Mouse (Mus musculus): ENCODE data around the gene Grin3b.
A peak's percentile ranks its signal among the peaks of the same experiment; 100 is the strongest.

GRCm38 (mm10) chr10:79958140-79958816 lies 12.2 kb upstream of the Grin3b start:
- peak; percentile 95 for TF ChIP-seq CTCF (IDR thresholded peaks at IDR 0.05; ENCODE audit: insufficient read depth, low read length)
- no peak for TF ChIP-seq POLR2A (IDR thresholded peaks at IDR 0.05; ENCODE audit: borderline replicate concordance, extremely low read depth, low read depth, low read length)
